Mouse (Mus musculus): Measurements from ENCODE around the gene Fbxo45. TPM values are rescaled to one million over a fixed set of nuclear protein-coding genes. Genes with fewer than 3 reads are reported as not detected.
A peak's percentile ranks its signal among the peaks of the same experiment; 100 is the strongest.

The Fbxo45 gene
- 22.1 and 27.0 TPM in 2 replicates for polyA plus RNA-seq (2012; rRNA removed)

DNA sequence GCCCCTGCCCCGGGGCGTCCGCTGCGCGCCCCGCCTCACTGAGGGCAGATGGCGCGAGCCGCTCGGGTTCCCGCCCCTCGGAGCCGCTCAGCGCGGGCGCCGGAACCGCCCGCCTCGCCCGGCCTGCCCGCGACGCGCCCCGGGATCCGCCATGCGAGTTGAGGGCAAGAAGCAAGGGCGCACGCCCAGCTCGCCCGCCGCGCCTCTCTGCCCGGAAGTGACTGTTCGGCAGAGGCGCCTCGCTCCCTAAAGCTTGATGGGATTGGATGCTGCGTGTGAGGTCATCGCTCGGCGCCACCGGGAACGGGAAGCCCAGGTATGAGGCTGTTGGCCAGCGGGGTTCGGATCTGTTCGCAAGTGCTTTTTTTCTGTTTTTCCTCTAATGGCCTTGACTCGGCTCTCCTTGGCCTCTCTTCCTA is at the start of gene Fbxo45, which contains the start of gene Wdr53:
Gene Fbxo45, minus strand, starts transcription at position 207 of the 419 bp plus-strand sequence.
Gene Wdr53, plus strand, starts transcription at position 276 of the 419 bp plus-strand sequence.
- TF ChIP-seq POLR2A (IDR thresholded peaks at IDR 0.05; ENCODE audit: borderline replicate concordance, extremely low read depth, insufficient read depth, insufficient read length, poor library complexity, severe bottlenecking) (peak; percentile 83), CTCF (IDR thresholded peaks at IDR 0.05; ENCODE audit: borderline replicate concordance, extremely low read depth, insufficient read depth, insufficient read length) (no peak)
- DNase-seq (ENCODE audit: low read depth) = peak; percentile 99

DNA sequence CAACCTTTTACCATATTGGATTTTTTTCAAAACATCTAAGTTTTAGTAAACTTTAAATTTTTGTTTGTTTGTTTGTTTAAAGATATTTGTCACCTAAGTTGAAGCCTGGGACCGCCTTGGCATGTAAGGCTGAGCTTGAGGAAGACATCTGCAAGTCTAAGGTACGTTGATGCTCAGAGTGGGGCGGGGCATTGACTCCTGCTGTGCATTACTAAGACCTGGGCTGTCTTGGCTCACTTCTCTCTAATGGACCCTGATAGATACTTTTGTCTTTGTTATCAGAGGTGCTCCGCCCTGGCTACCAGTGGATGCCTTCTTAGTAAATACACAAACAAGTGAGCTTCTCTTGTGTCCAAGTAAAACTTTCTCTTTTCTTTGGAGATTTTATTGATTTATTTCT is 44.9 kb upstream of the Fbxo45 start:
- DNase-seq (ENCODE audit: low read depth) = no peak
- TF ChIP-seq POLR2A (IDR thresholded peaks at IDR 0.05; ENCODE audit: borderline replicate concordance, extremely low read depth, insufficient read depth, insufficient read length, poor library complexity, severe bottlenecking) (no peak), CTCF (IDR thresholded peaks at IDR 0.05; ENCODE audit: borderline replicate concordance, extremely low read depth, insufficient read depth, insufficient read length) (no peak)

DNA sequence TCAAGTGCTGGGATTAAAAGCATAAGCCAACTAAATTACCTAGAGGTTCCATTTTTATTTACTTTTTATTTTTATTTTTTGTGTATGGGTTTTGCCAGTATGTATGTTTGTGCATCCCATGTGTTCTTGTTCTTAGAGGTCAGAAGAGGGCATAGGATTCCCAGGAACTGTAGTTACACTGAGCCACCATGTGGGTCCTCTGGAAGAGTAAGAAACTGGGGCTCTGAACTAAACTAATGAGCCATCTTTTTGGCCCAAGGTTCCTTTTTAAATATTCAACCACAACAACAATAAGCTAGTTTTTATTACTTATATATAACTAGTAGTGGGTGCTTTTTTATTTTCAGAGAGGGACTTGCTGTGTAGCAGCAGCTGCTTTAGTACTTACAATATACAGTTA is 35.6 kb upstream of the Fbxo45 start:
- TF ChIP-seq POLR2A (IDR thresholded peaks at IDR 0.05; ENCODE audit: borderline replicate concordance, extremely low read depth, insufficient read depth, insufficient read length, poor library complexity, severe bottlenecking) (no peak), CTCF (IDR thresholded peaks at IDR 0.05; ENCODE audit: borderline replicate concordance, extremely low read depth, insufficient read depth, insufficient read length) (no peak)
- DNase-seq (ENCODE audit: low read depth) = no peak

DNA sequence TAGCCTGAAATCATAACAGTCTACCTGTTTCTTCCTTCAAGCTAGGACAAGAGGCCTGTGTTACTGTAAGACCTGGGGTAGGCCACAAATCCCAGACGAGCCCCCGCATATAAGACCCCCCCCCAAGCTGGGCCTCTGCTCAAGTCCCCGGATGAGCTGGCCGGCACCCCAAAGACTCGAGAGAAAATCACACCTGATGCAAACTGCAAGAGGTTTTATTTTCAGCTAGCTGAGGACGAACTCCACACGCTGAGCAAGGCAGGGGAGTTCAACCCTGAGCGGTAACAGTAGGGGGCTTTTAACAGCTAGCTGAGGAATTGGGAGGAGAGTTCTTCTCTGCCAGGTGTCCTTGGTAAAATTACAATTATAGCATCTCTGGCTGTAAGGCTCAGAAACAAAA is 33.3 kb upstream of the Fbxo45 start:
- TF ChIP-seq POLR2A (IDR thresholded peaks at IDR 0.05; ENCODE audit: borderline replicate concordance, extremely low read depth, insufficient read depth, insufficient read length, poor library complexity, severe bottlenecking) (no peak), CTCF (IDR thresholded peaks at IDR 0.05; ENCODE audit: borderline replicate concordance, extremely low read depth, insufficient read depth, insufficient read length) (no peak)
- no peak for DNase-seq (ENCODE audit: low read depth)

DNA sequence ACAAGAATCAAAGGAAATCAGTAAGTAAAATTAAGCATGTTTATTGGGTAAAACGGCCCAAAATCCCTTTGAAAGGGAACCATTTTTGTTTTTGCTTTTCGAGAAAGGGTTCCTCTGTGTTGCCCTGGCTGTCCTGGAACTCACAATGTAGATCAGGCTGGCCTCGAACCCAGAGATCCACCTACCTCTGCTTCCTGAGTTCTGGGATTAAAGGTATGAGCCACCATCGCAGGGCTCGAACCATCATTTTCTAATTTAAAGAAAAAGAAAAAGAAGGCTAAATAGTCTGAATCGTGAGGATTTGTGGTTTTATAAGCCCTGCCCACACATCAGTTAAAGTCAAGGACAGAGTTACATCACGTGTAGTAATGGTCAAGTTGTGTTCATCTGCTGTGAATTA is 31.4 kb upstream of the Fbxo45 start:
- DNase-seq (ENCODE audit: low read depth) = no peak
- no peak for TF ChIP-seq CTCF (IDR thresholded peaks at IDR 0.05; ENCODE audit: borderline replicate concordance, extremely low read depth, insufficient read depth, insufficient read length)
- no peak for TF ChIP-seq POLR2A (IDR thresholded peaks at IDR 0.05; ENCODE audit: borderline replicate concordance, extremely low read depth, insufficient read depth, insufficient read length, poor library complexity, severe bottlenecking)

DNA sequence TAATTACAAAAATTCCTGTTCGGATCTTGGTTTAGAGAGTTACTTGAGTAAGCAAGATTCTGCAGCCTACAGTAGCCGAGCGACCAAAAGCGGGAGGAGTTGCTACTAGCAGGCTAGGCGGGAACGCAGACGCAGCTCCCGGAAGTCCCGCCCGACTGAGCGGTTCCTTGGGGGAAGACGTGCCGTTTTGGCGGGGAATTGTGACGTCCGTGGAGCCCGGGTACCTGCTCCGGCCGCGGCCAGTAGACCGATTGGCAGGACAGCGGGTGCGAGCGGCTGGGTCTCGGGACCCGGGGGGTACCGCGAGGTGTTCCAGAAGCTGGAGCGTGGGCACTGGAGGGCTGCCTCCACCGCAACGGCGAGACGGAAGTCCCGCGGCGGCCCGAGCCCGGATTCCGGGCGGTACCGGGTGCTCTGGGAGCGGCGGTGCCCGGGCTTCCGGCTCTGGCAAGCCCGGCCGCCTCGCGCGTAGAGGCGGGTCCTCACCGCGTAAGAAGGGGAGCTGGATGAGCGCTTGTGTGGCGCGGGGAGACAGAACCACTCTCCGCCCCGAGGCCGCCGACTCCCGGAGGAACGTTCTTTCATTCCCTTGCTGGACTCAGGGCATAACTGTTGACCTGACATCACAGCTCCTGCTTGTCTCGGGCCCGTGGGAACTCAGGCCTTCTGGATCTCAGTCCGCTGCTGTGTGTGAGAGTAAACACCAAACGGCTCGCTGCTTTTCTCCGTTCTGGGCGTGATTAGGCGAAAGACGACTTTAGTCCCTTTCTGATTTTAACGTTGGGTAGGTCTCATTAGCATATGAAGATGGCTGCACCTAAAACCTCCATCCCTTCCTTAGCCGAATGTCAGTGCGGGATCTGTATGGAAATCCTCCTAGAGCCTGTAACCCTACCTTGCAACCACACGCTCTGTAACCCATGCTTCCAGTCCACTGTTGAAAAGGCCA is 30.6 kb upstream of the Fbxo45 start, which contains the start of gene Rnf168:
Gene Rnf168, plus strand, starts transcription at position 152 of the 949 bp plus-strand sequence.
- peak; percentile 96 for DNase-seq (ENCODE audit: low read depth)
- TF ChIP-seq POLR2A (IDR thresholded peaks at IDR 0.05; ENCODE audit: borderline replicate concordance, extremely low read depth, insufficient read depth, insufficient read length, poor library complexity, severe bottlenecking) (0 out of 2 replicates have a peak, but pooled peaks have one; percentile 44), CTCF (IDR thresholded peaks at IDR 0.05; ENCODE audit: borderline replicate concordance, extremely low read depth, insufficient read depth, insufficient read length) (no peak)

DNA sequence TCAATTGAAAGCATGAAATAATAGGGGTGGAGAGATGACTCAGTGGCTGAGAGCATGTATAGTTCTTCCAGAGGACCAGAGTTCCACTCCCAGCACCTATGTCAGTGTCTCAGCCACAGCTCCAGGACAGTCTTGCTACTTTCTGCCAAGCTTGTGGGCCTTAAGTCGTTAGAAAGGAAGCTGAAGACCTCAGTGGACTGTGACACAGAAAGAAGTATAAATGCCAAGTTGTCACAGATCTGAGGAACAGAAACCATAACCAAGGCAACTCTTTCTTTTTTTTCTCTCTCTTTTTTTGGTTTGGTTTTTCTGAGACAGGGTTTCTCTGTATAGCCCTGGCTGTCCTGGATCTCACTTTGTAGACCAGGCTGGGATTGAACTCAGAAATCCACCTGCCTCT is 28.9 kb upstream of the Fbxo45 start:
- no peak for DNase-seq (ENCODE audit: low read depth)
- no peak for TF ChIP-seq CTCF (IDR thresholded peaks at IDR 0.05; ENCODE audit: borderline replicate concordance, extremely low read depth, insufficient read depth, insufficient read length)
- TF ChIP-seq POLR2A (IDR thresholded peaks at IDR 0.05; ENCODE audit: borderline replicate concordance, extremely low read depth, insufficient read depth, insufficient read length, poor library complexity, severe bottlenecking) = no peak

DNA sequence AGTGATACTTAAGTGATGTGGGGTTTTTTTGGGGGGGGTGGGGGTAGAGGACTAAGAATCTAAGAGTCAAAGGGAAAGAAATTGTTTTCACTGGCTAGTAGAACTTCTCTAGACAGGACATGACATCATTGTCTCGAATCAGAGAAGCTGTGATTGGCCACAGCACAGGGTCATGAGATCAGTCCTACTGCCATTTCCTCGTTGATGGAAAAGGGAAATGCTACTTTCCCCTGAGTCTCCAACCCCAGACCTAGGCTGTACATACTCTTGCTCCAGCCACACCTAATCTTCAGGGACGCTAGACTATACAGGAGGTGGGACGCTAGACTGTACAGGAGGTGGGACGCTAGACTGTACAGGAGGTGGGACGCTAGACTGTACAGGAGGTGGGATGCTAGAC is 28.1 kb upstream of the Fbxo45 start:
- TF ChIP-seq CTCF (IDR thresholded peaks at IDR 0.05; ENCODE audit: borderline replicate concordance, extremely low read depth, insufficient read depth, insufficient read length) (no peak), POLR2A (IDR thresholded peaks at IDR 0.05; ENCODE audit: borderline replicate concordance, extremely low read depth, insufficient read depth, insufficient read length, poor library complexity, severe bottlenecking) (no peak)
- no peak for DNase-seq (ENCODE audit: low read depth)

DNA sequence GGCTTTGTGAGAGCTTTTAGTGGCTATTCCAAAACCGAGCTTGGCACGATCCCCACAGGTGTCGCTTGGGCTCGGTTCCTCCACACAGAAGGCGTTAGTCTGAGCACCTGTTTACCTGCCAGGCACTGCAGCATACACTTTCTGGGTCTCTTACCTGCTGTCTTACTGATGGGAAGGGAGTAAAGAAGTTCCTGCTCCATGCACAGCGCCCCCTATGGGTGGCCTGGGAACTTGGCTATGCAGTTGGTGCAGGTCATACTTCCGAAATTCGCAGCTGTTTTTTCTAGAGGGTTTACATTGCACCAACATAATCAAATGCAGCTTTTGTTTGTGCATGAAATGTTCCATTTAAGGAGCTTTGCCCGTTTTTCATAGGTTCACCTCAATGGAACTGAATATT is 26.4 kb upstream of the Fbxo45 start:
- DNase-seq (ENCODE audit: low read depth) = no peak
- TF ChIP-seq CTCF (IDR thresholded peaks at IDR 0.05; ENCODE audit: borderline replicate concordance, extremely low read depth, insufficient read depth, insufficient read length) (peak; percentile 53; the same call in 1 of the 2 replicates), POLR2A (IDR thresholded peaks at IDR 0.05; ENCODE audit: borderline replicate concordance, extremely low read depth, insufficient read depth, insufficient read length, poor library complexity, severe bottlenecking) (no peak)

DNA sequence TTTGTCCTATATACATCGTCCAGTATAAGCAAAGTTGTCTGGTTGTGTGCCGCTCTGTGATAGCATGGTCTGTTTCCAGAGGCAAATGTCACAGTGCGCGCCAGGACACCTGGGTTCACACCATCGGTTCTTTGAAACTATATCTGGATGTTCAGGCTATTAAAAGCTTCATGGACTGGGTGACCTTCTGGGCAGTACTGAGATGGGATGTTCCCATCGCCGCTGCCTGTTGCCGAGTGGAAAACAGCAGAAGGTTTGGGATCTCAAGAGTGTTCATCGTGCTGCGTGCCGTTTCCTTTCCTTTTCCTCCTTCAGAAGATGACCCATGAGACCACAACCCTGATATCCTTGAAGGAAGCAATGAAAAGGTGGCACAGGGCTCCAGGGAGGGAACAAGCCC is 24.3 kb upstream of the Fbxo45 start, which contains the start of gene Smco1:
Gene Smco1, plus strand, starts transcription at position 178 of the 400 bp plus-strand sequence.
- TF ChIP-seq POLR2A (IDR thresholded peaks at IDR 0.05; ENCODE audit: borderline replicate concordance, extremely low read depth, insufficient read depth, insufficient read length, poor library complexity, severe bottlenecking) = no peak
- no peak for TF ChIP-seq CTCF (IDR thresholded peaks at IDR 0.05; ENCODE audit: borderline replicate concordance, extremely low read depth, insufficient read depth, insufficient read length)
- DNase-seq (ENCODE audit: low read depth) = no peak

DNA sequence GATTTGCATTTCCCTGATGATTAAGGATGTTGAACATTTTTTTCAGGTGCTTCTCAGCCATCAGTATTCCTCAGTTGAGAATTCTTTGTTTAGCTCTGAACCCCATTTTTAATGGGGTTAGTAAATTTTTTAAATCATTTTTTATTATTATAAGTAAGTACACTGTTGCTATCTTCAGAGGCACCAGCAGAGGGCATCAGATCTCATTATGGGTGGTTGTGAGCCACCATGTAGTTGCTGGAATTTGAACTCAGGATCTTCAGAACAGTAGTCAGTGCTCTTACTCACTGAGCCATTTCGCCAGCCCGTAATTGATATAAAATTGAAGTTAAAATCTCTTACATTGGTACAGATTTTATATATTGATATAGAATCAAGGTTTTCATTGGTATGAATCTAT is 17.3 kb upstream of the Fbxo45 start:
- peak; percentile 9 for DNase-seq (ENCODE audit: low read depth)

DNA sequence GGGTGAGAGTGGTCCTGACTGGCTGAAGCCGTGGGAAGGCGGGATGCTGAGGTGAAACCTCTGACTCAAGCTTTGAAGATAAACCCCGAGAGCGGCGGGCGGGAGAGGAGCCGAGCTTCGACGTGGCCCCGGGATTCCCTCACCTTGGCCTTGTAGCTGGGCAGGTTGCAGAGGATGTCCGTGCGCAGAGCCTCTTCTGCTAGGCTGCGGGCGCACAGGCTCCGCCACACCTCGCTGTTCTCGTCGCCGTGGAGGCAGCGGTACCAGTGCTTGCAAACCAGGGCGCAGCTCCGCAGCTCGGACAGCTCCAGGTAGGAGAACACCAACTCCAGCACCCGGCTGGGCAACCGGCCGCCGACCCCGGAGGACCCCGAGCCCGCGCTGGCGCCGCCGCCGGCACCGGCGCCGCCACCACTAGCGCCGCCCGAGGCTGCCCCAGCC is 587 bp downstream of the Fbxo45 start:
- DNase-seq (ENCODE audit: low read depth) = peak; percentile 58
- TF ChIP-seq CTCF (IDR thresholded peaks at IDR 0.05; ENCODE audit: borderline replicate concordance, extremely low read depth, insufficient read depth, insufficient read length) (no peak), POLR2A (IDR thresholded peaks at IDR 0.05; ENCODE audit: borderline replicate concordance, extremely low read depth, insufficient read depth, insufficient read length, poor library complexity, severe bottlenecking) (no peak)

Measured in brain, embryonic 14.5 days (tissue).